Mouse (Mus musculus): ENCODE data around the gene Fcgrt.

Gene Fcgrt

DNA sequence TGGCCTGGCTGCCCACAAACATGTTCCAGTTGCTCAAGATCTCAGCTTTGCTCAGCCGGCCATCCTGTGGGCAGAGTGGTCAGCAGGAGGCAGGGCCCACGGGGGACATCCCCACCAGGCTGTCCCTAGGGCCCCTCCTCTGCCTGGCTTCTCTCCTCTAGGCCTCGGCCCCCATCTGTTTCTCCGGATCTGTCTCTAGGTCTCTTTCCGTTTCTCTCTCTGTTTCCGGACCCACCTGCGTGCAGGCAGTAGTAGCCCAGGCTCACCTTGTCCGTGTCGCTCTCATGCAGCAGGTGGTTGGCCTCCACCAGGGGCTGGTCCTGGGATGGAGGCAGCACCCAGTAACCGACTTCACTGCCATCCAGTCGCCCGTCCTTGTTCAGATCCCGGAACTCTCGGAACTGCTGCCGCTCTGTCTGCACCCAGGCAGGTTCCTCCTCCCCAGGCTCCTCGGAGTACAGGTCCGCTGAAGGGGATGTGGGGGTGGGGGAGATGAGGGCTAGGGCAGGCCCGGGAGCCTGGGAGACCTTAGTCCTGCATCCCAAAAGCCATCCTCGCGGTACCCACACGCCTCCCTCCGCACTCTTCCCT lies 20.3 kb downstream of the Fcgrt start:
- peak; percentile 20 to 32 for DNase-seq (ENCODE audit: low spot score in 2 of 2)

DNA sequence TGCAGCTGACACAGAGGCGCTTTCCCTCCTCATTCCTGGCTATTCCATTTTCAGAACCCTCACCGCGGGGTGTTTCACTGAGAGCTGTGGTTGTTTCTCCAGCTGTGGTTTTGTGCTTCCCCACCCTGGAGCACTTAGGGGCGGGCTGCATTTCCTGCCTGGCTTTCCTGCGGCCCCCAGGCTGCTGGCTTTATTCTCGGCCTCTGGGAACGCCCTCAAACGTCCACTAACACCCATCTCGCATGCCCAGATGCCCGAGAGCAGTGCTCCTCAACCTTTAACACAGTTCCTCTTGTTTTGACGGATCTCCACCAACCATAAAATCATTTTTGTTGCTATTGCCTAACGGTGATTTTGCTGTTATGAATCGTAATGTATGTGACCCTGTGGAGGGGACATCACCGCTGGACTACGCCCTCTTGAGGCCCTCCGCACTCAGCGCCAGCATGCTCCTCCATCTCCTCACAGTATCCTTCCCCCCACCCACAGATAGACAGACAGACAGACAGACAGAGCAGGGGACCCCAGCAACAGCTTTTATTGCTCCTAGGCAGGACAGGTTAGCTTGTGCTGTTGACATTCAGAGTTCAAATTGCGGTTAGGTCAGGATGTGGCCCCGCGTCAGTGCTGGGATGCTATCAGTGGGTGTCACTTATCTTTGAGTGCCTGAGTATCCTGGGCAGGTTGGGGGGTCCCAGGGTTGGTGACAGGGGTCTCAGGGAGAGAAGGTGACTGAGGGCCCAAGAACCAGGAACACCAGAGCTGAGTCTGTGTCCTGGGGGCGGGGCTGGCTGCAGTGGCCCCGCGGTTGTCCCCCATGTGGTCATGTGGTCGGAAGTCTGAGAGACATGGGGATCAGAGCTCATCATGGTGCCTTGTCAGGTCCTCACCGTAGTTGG lies 21.0 kb downstream of the Fcgrt start:
- DNase-seq (ENCODE audit: low spot score in 2 of 2), result peak; percentile 28 to 34

- no peak for DNase-seq (ENCODE audit: low spot score in 2 of 2)
Observed at GRCm38 (mm10) chr7:45081016-45081415, 22.6 kb downstream of the Fcgrt start.

DNA sequence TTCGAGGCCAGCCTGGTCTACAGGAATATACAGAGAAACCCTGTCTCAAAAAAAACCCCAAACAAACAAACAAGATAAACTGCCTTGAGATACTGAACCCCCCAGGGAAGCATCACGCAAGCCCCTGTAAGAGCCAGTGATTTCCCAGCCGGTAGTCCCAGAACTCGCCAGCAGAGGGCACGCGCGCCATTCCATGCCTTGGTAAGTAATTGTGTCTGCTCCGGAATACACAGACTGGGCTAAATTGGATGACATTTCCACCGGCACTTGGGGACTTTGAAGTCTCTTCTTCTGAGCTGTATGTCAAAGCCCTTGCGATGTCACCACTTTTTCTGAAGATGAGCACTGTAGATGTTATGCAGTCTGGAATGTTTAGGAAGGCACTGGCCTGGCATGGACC lies 23.8 kb downstream of the Fcgrt start:
- peak; percentile 82 to 94 for DNase-seq (ENCODE audit: low spot score in 2 of 2)

- DNase-seq (ENCODE audit: low spot score in 2 of 2), result peak; percentile 52 to 76
Observed at GRCm38 (mm10) chr7:45078513-45078912, 25.1 kb downstream of the Fcgrt start.

DNA sequence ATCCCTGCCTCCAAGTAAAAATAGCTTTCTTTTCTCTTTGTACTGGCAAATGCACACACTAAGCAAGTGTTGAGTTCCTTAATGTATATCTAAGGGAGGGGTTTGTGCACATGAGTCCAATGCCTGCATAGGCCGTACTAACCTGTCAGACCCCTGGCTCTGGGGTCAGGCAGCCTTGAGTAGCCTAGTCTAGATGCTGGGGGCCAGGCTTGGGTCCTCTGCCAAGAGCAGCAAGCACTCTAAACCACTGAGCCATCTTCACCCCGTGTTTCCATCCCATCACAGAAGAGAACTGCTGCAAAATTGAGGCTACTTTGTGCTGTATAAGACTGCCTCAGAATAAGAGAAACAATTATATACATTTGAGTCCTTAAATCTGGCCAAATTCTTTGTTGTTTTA lies 25.8 kb downstream of the Fcgrt start:
- DNase-seq (ENCODE audit: low spot score in 2 of 2), result no peak

DNA sequence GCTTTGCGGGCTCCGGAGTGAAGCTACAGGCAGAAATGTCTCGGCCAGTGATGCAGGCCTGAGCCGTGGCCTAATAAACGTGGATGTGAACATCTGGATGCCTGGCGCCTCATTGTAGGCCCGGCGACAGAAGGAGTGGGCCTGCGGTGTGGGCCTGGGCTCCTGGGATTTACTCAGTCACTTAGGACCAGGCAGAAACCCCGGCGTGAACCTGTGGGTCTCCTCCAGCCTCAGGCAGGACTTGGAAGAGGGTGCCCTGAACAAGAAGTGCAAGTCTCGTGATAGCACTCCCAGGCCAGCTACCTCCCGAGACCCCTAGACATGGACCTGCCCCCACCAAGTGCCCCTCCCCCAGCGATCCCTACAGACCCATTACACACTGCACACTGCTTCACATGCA lies 26.3 kb downstream of the Fcgrt start:
- no peak for DNase-seq (ENCODE audit: low spot score in 2 of 2)

DNA sequence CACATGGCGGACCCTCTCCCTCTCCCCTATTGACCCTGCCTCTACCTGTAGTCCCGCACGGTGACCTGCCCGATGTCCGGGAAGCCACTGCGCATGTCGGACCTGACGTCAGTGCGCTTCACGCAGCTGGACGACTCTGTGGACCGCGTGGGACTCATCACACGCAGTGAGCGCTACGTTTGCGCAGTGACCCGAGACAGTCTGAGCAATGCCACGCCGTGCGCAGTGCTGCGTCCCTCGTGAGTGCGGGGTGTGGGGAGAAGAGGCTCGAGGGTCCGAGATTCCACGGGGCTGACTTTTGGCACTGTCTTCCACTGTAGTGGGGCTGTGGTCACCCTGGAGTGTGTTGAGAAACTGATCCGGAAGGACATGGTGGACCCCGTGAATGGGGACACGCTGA lies 27.1 kb downstream of the Fcgrt start:
- DNase-seq (ENCODE audit: low spot score in 2 of 2), result no peak

- DNase-seq (ENCODE audit: low spot score in 2 of 2), result no peak
Observed at GRCm38 (mm10) chr7:45075405-45075804, 28.2 kb downstream of the Fcgrt start.

- DNase-seq (ENCODE audit: low spot score in 2 of 2), result no peak
Observed at GRCm38 (mm10) chr7:45073949-45074348, 29.7 kb downstream of the Fcgrt start.

DNA sequence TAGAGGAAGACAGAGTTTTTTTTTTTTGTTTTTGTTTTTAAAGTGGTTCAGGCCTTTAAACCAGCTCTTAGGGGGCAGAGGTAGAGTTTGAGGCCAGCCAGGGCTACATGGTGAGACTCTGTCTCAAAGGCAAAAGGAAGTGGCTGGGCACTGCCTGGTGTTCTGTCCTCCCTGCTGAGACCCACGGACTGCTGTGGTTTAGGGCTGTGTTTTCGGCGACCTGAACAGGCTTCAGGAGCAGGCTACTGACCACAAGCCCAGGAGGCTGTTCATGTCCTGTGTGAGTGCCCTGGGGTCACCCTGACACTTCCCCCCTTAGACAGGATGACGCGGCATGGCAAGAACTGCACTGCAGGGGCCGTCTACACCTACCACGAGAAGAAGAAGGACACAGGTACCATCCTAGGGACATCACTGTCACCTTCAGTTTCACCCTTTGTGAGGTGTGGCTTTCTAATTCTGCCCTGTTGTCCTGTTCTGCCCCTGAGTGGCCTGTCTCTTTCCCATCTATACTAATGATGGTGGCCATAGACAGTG lies 30.4 kb downstream of the Fcgrt start:
- no peak for DNase-seq (ENCODE audit: low spot score in 2 of 2)

GRCm38 (mm10) chr7:45072230-45072629 lies 31.4 kb downstream of the Fcgrt start:
- no peak for DNase-seq (ENCODE audit: low spot score in 2 of 2)

- DNase-seq (ENCODE audit: low spot score in 2 of 2), result no peak
Observed at GRCm38 (mm10) chr7:45069671-45070070, 34.0 kb downstream of the Fcgrt start.

GRCm38 (mm10) chr7:45068000-45068318 lies 35.7 kb downstream of the Fcgrt start:
- DNase-seq (ENCODE audit: low spot score in 2 of 2), result peak; percentile 47 to 70

DNA sequence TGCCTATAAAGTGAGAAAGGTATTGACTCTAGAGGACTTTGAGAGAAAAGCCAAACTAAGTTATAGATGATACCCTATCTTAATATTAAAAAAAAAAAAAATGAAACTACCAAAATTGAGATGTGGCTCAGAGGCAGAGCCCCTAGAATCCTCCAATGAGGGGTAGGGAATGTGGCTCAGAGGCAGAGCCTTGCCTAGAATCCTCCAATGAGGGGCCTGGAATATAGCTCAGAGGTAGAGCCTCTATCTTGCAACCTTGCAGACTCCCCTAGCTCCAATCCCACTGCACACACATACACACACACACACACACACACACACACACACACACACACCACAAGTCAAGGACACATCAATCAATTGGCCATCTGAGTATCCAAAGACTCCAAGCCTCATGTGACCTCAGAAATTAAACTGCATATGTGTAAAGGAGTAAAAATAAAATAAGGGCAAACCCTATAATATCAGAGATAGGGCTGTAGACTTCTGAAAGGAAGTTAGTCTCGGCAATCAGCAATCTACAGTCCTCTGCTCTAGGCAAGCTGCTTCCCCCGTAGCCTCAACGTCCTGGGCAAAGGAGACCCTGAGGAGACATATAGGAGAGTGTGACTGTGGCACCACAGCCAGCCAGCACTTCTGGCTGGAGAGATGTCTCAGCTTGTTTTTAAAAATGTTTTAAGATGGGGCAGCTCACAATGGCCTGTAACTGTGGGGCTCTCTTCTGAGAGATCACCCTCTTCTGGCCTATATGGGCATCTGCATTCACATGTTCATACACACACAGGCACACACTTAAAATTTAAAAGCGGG lies 36.3 kb downstream of the Fcgrt start:
- DNase-seq (ENCODE audit: low spot score in 2 of 2), result no peak

DNA sequence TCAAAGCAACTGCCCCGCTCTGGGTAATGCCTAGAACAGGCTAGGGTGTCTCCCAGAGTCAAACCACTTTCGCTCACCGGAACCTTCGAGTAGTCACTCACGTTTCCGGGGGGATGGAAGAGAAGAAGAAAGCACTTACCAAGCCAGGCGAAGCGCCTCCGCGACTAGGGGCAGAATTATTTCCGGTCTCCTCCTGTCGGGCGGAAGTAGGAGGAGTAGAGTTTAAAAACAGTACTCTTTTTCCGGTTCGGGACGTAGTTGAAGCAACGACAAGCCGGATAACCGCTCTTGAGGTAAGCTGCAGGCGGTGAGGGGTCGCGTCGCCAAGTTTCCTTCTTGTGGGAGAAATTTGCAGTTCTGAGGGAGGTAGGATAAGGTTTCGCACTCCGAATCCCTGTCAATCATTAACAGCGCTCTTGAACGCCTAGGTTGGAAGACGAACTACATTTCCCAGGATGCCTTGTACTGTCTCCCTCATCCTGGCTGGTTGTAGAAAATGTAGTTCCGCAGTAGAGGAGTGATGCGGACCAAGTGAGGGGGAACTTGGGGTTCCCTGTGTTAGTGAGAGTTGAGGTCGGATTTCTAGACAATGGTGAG lies 41.3 kb downstream of the Fcgrt start, which contains the start of the genes Nosip and Prrg2:
Gene Nosip (plus strand): TSS at position 191 of the 597 bp plus-strand sequence.
Gene Prrg2 (minus strand): TSS at position 439 of the 597 bp plus-strand sequence.
- DNase-seq (ENCODE audit: low spot score in 2 of 2), result peak; percentile 90 to 93

GRCm38 (mm10) chr7:45061532-45062075 lies 42.0 kb downstream of the Fcgrt start:
- DNase-seq (ENCODE audit: low spot score in 2 of 2), result no peak

- DNase-seq (ENCODE audit: low spot score in 2 of 2), result no peak
Observed at GRCm38 (mm10) chr7:45060632-45061122, 43.0 kb downstream of the Fcgrt start.

- DNase-seq (ENCODE audit: low spot score in 2 of 2), result no peak
Observed at GRCm38 (mm10) chr7:45058607-45059571, 44.8 kb downstream of the Fcgrt start.

DNA sequence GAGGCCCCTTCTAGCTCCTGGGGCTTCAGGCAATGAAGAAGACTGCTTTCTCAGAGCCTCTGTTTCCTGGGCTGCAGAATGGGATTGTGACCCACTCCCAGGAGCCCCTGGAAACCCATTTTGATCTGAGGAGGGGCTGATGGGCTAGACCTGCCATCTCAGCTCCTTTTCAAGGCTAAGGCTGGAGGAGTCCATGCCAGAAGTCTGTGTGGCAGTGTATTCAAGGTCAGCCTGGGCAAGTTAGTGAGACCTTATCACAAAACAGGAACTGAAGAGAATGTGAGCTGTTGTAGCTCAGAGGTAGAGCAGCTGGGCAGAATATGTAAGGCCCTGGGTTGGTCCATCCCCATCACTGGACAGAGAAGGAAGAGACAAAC lies 46.7 kb downstream of the Fcgrt start:
- DNase-seq (ENCODE audit: low spot score in 2 of 2), result no peak
